Mouse (Mus musculus) liver, embryonic 14.5 days (tissue): ENCODE measurements around the gene Sap30. TPM values are rescaled to one million over a fixed set of nuclear protein-coding genes. Genes with fewer than 3 reads are reported as not detected.
"Not testable (repeated sequence)": the region's sequence is repeated elsewhere in the genome, so short reads cannot be mapped to it uniquely, and the experiment has no call there.

ENCODE experiments used
- ATAC-seq: fragments of 200-750 bp; cut with Nextera tagmentation; 2 replicates; pipeline ENCODE4 v1.8.0; 2017; ENCODE audit warnings: moderate number of reproducible peaks, mild to moderate bottlenecking, moderate library complexity; ENCODE audit not compliant: insufficient read depth
- DNase-seq, 3 experiments: peaks; one replicate each; pipeline ENCODE4 v3.0.0-alpha.2; 2012 to 2013; ENCODE audit warnings: low read depth in 3 of 3, low spot score in 3 of 3
- H3K27ac ChIP-seq: fragments of 300-500 bp; sonication (generic); 2 replicates; pipeline ENCODE4 v1.5.1; 2014; ENCODE audit warnings: moderate library complexity, mild to moderate bottlenecking, control low read depth, inconsistent platforms
- H3K27me3 ChIP-seq: fragments of 300-500 bp; sonication (generic); 2 replicates; pipeline ENCODE4 v1.6.1; 2014; ENCODE audit warnings: mild to moderate bottlenecking, low read length, moderate library complexity; ENCODE audit not compliant: control insufficient read depth, insufficient read depth
- H3K36me3 ChIP-seq: fragments of 300-500 bp; sonication (generic); replicated peaks from 2 replicates; pipeline ENCODE4 v1.6.1; 2014; ENCODE audit warnings: low read depth; ENCODE audit not compliant: control insufficient read depth, insufficient read depth
- H3K4me1 ChIP-seq, 2 experiments: fragments of 200-500 bp in 1 of 2; fragments of 300-500 bp in 1 of 2; sonication (generic) in 1 of 2; replicated peaks; 2 replicates each; pipeline ENCODE4 v1.6.1; 2012 to 2014; ENCODE audit warnings: antibody characterized with exemption in 1 of 2, inconsistent platforms in 1 of 2, low read length in 1 of 2; ENCODE audit not compliant: control insufficient read depth in 2 of 2, insufficient read depth in 2 of 2
- H3K4me2 ChIP-seq: fragments of 300-500 bp; sonication (generic); 2 replicates; pipeline ENCODE4 v1.6.1; 2014; ENCODE audit warnings: low read depth, mild to moderate bottlenecking, control low read depth, moderate library complexity
- H3K4me3 ChIP-seq, 2 experiments: fragments of 200-500 bp in 1 of 2; fragments of 300-500 bp in 1 of 2; sonication (generic) in 1 of 2; 2 replicates each; pipeline ENCODE4 v1.5.1; 2012 to 2014; ENCODE audit warnings: low read depth in 2 of 2, low read length in 2 of 2, mild to moderate bottlenecking in 2 of 2, control low read depth in 1 of 2, inconsistent platforms in 1 of 2, moderate library complexity in 1 of 2; ENCODE audit not compliant: insufficient read depth in 1 of 2
- H3K9ac ChIP-seq: fragments of 300-500 bp; sonication (generic); replicated peaks from 2 replicates; pipeline ENCODE4 v1.6.1; 2014; ENCODE audit warnings: mild to moderate bottlenecking, control low read depth, moderate library complexity
- H3K9me3 ChIP-seq: fragments of 300-500 bp; sonication (generic); 2 replicates; pipeline ENCODE4 v1.6.1; 2016; ENCODE audit warnings: low read length, mixed read lengths; ENCODE audit not compliant: control insufficient read depth
- CTCF ChIP-seq: IDR thresholded peaks from 2 replicates; pipeline ENCODE4 v1.5.1; 2016; ENCODE audit warnings: antibody characterized with exemption, low read depth, control low read depth
- EP300 ChIP-seq: IDR thresholded peaks from 2 replicates; pipeline ENCODE4 v1.6.1; 2016; ENCODE audit warnings: antibody characterized with exemption, low read depth
- WGBS: fragments of 180-500 bp; shearing (Covaris S2); extraction: QIAGEN DNeasy Blood & Tissue Kit; methylation state at CpG from one replicate; pipeline ENCODE4 v1.1.7; 2014; ENCODE audit not compliant: insufficient replicate concordance; 5-methylcytosine and 5-hydroxymethylcytosine counted together
- polyA plus RNA-seq, 2 experiments: library from polyadenylated mRNA; depleted of rRNA in 1 of 2; stranded (reverse) in 1 of 2; unstranded in 1 of 2; fragments of >200 nt; fragmentation: Nextera tagmentation in 1 of 2; extraction: Ambion mirVana in 1 of 2; gene quantifications; 2 replicates each; pipeline versions ENCODE4 v1.2.1 to v1.2.3; 2012 to 2014

Sap30 gene
- polyA plus RNA-seq, 2 experiments = 10.6 to 14.4 TPM

- no peak within 1 kb of the TSS for H3K4me3 ChIP-seq
- 56% methylated on average over 3 of the region's 3 CpGs for WGBS
- DNase-seq (no peak), ATAC-seq (no peak)
- no peak within 1 kb of the TSS for H3K9ac ChIP-seq
- no peak within 1 kb of the TSS for H3K27ac ChIP-seq
- H3K4me1 ChIP-seq = no peaks in the 10 kb centered on the region
- no peak within 1 kb of the TSS for H3K4me2 ChIP-seq
- H3K27me3 ChIP-seq = no peaks in the 10 kb centered on the region
- H3K36me3 ChIP-seq = no peaks in the 10 kb centered on the region
- no peaks in the 10 kb centered on the region for H3K9me3 ChIP-seq
- TF ChIP-seq CTCF = no peak
- TF ChIP-seq EP300 = no peak
These were observed 31.9 kb downstream of the Sap30 start, which contains the start of gene Scrg1 for GRCm38 (mm10) chr8:57455765-57456164. Gene Scrg1, plus strand, starts transcription at chr8:57455923.

- H3K36me3 ChIP-seq = no peaks in the 10 kb centered on the region
- H3K4me2 ChIP-seq = no peak overlapping the region
- H3K27me3 ChIP-seq = no peaks in the 10 kb centered on the region
- no peak overlapping the region for H3K27ac ChIP-seq
- H3K9me3 ChIP-seq = no peaks in the 10 kb centered on the region
- no peak overlapping the region for H3K4me3 ChIP-seq
- DNase-seq (no peak), ATAC-seq (no peak)
- no peaks in the 10 kb centered on the region for H3K4me1 ChIP-seq
- H3K9ac ChIP-seq = no peak overlapping the region
- 67% methylated on average over 2 of the region's 2 CpGs for WGBS
- no peak for TF ChIP-seq CTCF
- no peak for TF ChIP-seq EP300
These were observed 34.3 kb downstream of the Sap30 start for GRCm38 (mm10) chr8:57453361-57453760.

- Histone ChIP-seq H3K4me3 (no peak overlapping the region), H3K27me3 (no peaks in the 10 kb centered on the region), H3K27ac (no peak overlapping the region), H3K9ac (no peak overlapping the region), H3K36me3 (no peaks in the 10 kb centered on the region), H3K4me1 (no peaks in the 10 kb centered on the region), H3K9me3 (no peaks in the 10 kb centered on the region), H3K4me2 (no peak overlapping the region)
- 81% methylated on average over 4 of the region's 4 CpGs for WGBS
- no peak for DNase-seq
- TF ChIP-seq CTCF (no peak), EP300 (no peak)
- ATAC-seq = no peak
These were observed 35.8 kb downstream of the Sap30 start for GRCm38 (mm10) chr8:57451896-57452295.

- H3K9ac ChIP-seq = no peak overlapping the region
- no peak overlapping the region for H3K4me2 ChIP-seq
- 64% methylated on average over 7 of the region's 7 CpGs for WGBS
- TF ChIP-seq EP300 (no peak), CTCF (no peak)
- ATAC-seq (no peak), DNase-seq (no peak)
- H3K4me1 ChIP-seq = no peaks in the 10 kb centered on the region
- no peak overlapping the region for H3K4me3 ChIP-seq
- H3K27ac ChIP-seq = no peak overlapping the region
- no peaks in the 10 kb centered on the region for H3K27me3 ChIP-seq
- H3K9me3 ChIP-seq = no peaks in the 10 kb centered on the region
- no peaks in the 10 kb centered on the region for H3K36me3 ChIP-seq
These were observed 36.9 kb downstream of the Sap30 start for GRCm38 (mm10) chr8:57450726-57451125.

GRCm38 (mm10) chr8:57445901-57446300 lies 41.8 kb downstream of the Sap30 start:
- not testable (repeated sequence) for H3K27me3 ChIP-seq, H3K9me3 ChIP-seq, DNase-seq, ATAC-seq, H3K36me3 ChIP-seq, H3K27ac ChIP-seq, H3K9ac ChIP-seq, H3K4me2 ChIP-seq, H3K4me3 ChIP-seq, H3K4me1 ChIP-seq
- WGBS = 63% methylated on average over 4 of the region's 5 CpGs
